Mouse (Mus musculus) bone marrow macrophage, adult 2 months (primary cell): ENCODE results near the gene Hcrt. TPM values are rescaled to one million over a fixed set of nuclear protein-coding genes. Genes with fewer than 3 reads are reported as not detected.

ENCODE experiments used
- H3K27ac ChIP-seq: 2 replicates; pipeline ENCODE4 v1.5.1; 2012; ENCODE audit warnings: low read depth, low read length; ENCODE audit not compliant: insufficient read depth
- H3K4me1 ChIP-seq: 2 replicates; pipeline ENCODE4 v1.6.1; 2012; ENCODE audit warnings: low read length; ENCODE audit not compliant: control insufficient read depth, insufficient read depth
- H3K4me3 ChIP-seq: 2 replicates; pipeline ENCODE4 v1.5.1; 2012; ENCODE audit warnings: mild to moderate bottlenecking, low read length, moderate library complexity; ENCODE audit not compliant: insufficient read depth
- CTCF ChIP-seq: IDR thresholded peaks from 2 replicates; pipeline ENCODE4 v1.5.1; 2012; ENCODE audit warnings: low read depth, mild to moderate bottlenecking, low read length, moderate library complexity
- POLR2A ChIP-seq: IDR thresholded peaks from 2 replicates; pipeline ENCODE4 v1.6.1; 2012; ENCODE audit warnings: mild to moderate bottlenecking, low read depth, low read length, borderline replicate concordance
- polyA plus RNA-seq: library from polyadenylated mRNA; stranded (reverse); fragments of >200 nt; gene quantifications from 2 replicates; pipeline ENCODE4 v1.2.4, GENCODE M21; 2012; ENCODE audit not compliant: missing spikeins, insufficient read depth, insufficient read length

The Hcrt gene
- polyA plus RNA-seq, 1 experiment, result not detected

DNA sequence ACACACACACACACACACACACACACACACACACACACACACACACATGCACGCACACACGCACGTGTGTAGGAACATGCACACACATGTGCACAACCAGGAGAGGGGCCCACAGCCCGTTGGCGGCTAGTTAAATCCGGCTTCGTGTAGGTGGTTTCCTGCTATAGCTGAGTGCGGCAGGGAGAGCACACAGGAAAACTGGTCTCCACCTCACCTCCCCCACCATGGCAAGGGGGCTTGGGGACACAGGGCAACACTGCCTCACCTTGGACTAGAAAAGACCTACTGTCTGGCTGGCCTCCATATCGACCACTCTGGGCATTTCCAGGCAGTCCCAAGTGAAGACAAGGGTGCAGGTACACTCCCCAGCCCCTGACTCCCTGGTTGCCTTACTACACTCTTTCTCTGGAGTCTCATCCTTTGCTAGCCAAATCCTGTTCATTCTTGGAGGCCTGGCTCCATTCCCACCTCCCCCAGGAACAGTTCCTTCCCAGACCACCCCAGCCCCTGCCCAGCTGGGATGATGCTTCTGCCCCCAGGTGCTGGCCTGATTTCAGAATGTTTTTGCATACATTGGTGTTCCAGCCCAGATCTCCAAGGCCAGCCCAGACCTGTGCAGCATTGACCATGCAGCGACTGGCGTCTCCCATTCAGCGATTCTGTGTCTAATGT is 8.6 kb downstream of the Hcrt start:
- no peak for TF ChIP-seq POLR2A
- TF ChIP-seq CTCF, result no peak
- Histone ChIP-seq H3K4me1 (peaks cover 7% of the 10 kb centered on the region; the same call in 1 of the 2 replicates), H3K27ac (no peak overlapping the region), H3K4me3 (no peak overlapping the region)

DNA sequence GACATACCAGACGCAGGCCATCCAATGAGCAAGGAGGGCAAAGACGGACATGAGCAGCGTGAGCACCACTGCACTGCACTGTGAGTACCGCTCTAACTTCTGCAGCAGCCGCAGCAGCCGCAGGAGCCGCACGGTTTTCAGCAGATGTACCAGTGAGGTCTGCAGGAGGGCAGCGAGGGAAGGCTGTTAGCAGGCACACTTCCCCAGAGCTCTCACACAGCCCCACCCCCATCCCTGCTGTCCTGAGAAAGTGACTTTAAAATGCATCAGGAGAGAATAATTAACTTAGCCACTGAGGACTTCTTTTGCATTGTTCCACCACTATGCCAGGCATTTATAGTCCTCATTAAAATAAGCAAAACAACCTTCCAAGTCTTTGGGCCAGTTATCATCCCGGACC is 10.4 kb downstream of the Hcrt start:
- Histone ChIP-seq H3K4me3 (no peak overlapping the region), H3K27ac (no peak overlapping the region), H3K4me1 (0 out of 2 replicates have a peak, but pooled peaks cover under 1% of the 10 kb centered on the region)
- TF ChIP-seq CTCF, result no peak
- no peak for TF ChIP-seq POLR2A

DNA sequence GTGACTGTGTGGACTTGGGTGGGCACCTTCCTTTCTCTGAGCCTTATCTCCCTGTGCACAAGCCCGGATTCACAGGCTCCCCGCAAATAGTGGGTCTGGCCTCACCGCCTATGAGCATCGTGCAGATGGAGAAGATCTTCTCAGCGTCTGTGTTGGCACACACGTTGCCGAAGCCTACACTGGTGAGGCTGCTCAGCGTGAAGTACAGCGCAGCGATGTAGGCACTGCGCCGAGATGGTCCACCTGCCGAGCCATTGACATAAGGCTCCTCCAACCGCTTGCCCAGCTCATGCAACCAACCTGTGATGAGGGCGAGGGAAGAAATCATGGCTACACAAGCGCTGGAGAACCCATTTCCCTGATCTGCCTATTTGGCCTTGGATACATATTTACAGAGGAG is 12.6 kb downstream of the Hcrt start:
- H3K27ac ChIP-seq, result no peak overlapping the region
- H3K4me3 ChIP-seq, result no peak overlapping the region
- TF ChIP-seq POLR2A, result no peak
- TF ChIP-seq CTCF, result no peak
- no peaks in the 10 kb centered on the region for H3K4me1 ChIP-seq

DNA sequence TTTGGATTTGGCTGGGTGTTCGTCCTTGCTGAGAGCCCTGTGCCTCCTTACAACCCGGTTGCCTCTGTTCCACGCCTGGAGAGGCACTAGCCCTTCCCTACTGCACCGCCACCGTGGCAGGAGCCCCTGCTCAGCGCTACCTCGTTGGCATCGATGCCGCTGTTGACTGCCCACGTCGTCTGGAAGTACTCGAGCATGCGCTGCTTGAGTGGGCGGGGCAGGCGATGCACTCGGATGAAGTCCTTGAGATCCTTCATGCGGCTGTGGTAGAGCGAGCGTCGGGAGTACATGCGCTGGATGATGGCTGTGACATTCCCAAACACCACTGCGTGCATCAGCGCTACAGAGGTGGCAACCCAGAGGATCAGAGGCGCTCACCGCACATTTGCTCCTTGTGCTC is 13.3 kb downstream of the Hcrt start:
- Histone ChIP-seq H3K27ac (no peak overlapping the region), H3K4me3 (no peak overlapping the region)
- TF ChIP-seq CTCF (no peak), POLR2A (no peak)

DNA sequence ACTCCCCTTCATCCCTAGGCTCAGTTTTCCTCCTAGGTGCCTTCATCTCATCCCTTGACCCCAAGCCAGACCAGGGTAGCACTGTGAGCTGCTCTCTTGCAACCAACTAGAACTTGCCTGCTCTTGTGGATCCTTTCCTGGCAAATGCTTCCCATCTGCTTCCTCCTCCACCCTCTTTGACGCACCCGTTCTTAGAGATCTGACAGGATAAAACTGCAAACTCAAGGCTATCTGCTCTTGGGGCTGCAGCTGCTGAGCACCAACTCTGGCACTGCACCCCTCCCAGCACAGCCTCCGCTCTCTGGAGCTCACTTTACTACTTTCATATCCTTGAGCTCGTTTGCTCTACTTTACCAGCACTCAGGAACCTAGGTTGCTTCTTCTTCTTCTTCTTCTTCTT is 14.1 kb downstream of the Hcrt start:
- Histone ChIP-seq H3K4me3 (no peak overlapping the region), H3K4me1 (no peaks in the 10 kb centered on the region), H3K27ac (no peak overlapping the region)
- no peak for TF ChIP-seq POLR2A
- TF ChIP-seq CTCF, result no peak

More for the DNA sequence above, 13.3 kb downstream of the Hcrt start:
- H3K4me1 ChIP-seq, result no peaks in the 10 kb centered on the region

DNA sequence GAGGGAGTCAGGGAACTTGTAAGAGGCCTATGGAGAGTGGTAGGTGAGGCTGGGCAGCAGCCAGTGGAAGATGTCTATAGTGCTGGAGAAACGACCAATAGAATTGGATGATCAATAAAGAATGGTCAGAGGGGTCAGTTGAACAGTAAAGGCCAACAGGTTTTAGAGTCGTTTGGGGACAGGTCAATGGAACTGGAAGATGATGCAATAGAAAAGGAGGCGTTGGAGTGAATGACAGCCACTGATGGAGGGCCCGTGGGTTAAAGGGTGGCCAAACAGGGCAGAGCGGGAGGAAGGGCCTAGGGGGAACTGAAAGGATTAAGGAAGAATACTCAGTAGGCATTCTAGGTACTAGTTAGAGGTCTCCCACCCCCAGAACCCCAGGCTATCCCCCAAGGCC is 15.6 kb downstream of the Hcrt start:
- TF ChIP-seq POLR2A (no peak), CTCF (no peak)
- Histone ChIP-seq H3K27ac (no peak overlapping the region), H3K4me3 (no peak overlapping the region), H3K4me1 (no peaks in the 10 kb centered on the region)

DNA sequence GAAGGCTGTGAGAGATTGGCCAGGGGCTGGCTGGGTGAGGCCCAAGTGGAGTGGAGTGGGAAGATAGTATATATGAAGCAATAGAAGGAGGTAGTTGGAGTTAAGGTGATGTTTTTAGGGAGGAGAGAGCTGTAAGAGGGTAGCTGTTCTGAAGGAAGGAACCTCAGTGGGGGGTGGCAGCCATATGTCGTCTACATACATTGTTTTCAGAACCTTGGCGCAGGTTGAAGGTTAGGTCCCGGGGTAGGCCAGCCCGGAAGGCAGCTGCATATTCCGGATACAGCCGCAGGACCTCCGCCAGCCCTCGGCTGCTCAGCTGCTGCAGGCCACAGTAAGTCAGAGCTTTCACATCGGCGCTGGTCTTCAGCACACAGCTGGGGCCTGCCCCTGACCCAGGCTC is 16.2 kb downstream of the Hcrt start:
- Histone ChIP-seq H3K27ac (no peak overlapping the region), H3K4me3 (no peak overlapping the region), H3K4me1 (no peaks in the 10 kb centered on the region)
- TF ChIP-seq POLR2A (no peak), CTCF (no peak)

DNA sequence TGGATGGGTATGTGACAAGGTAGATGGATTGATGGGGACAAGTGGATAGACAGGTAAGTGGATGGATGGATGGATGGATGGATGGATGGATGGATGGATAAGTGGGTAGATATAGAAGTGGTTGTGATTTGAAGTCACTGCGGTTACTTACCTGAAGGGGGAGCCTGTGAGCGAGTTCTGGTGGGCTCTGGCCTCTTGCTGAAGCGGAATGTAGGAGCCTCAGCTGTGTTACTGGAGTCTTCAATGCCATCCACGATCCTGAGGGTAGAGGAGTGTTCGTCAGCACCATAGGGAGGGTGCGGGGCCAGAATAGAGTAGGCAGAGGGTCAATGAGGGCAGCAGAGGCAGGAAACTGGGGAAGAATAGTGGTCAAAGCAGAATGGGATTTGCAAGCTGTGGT is 17.6 kb downstream of the Hcrt start:
- no peak overlapping the region for H3K4me3 ChIP-seq
- TF ChIP-seq CTCF, result 0 out of 2 replicates have a peak, but pooled peaks have one; percentile 23
- no peak for TF ChIP-seq POLR2A
- H3K27ac ChIP-seq, result no peak overlapping the region
- no peaks in the 10 kb centered on the region for H3K4me1 ChIP-seq

DNA sequence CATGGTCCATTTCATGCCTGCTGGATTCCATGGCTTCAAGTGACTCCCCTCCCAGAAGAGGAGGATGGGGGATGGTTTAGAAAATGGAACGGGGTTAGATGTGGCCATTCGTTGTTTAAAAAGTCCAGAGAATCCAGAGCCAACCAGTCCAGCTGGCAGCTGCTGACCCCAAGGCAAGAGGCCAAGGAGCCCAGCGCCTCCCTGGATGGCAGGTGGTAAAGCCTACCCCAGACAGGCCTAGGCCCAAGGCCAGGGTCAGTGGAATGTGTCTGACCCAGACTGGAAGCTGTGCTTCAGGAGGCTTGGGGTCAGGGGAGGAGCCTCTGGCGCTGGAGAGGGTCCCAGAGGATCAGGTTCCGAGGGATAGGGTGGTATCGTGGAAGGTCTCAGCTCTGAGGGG is 21.4 kb downstream of the Hcrt start:
- peaks cover 8% of the 10 kb centered on the region for H3K4me1 ChIP-seq
- TF ChIP-seq POLR2A (no peak), CTCF (no peak)
- no peak overlapping the region for H3K4me3 ChIP-seq
- no peak overlapping the region for H3K27ac ChIP-seq

DNA sequence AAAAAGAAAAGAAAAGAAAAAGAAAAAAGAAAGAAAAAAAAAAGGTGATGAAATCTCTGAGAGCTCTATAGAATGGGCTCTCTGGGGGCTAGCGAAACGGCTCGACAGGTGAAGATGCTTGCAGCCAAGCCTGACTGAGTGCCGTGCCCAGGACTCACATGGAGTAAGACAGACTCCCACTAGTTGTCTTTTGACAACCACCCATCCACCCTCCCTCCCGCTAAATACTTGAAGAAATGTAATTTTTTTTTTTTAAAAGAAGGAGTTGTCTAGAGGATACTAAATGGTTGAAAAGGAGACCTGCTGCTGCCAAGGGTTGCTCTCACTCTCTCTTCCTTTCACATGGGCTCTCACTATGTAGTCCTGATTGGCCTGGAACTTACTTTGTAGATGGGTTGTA is 24.0 kb downstream of the Hcrt start:
- no peak for TF ChIP-seq POLR2A
- no peak for TF ChIP-seq CTCF
- Histone ChIP-seq H3K27ac (no peak overlapping the region), H3K4me1 (peaks cover 19% of the 10 kb centered on the region), H3K4me3 (peak overlapping the region; percentile 66; the same call in 1 of the 2 replicates)
